9 mouse cellular contexts compared by ENCODE assay signal in the genomic region with DNA sequence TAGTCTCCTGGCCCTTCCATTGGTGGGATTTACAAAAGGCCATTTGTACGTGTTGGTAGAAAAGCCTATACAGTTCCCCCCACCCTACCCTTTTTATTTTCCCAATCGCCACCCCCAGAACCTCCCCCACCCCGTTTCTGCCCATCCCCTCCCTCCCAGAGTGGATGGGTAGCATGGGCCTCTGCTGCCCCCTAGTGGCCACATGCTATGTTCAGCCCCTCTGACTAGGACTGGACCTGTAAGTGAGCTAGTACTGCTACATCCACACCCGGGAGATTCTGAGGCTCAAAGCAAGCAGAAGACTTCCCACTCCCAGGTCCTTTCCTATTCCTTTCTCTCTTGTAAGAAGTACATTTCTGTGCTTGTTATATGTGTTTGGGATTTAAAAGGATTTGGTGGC. TPM values are rescaled to one million over a fixed set of nuclear protein-coding genes. Genes with fewer than 3 reads are reported as not detected.
DNase-seq lines count a peak whose midpoint lies in the region; ATAC-seq and TF ChIP-seq lines count a peak whose summit lies in the region.
"Had no signal": no experiment of that assay in that cellular context is flagged by ENCODE, and none has a peak within 500 bp of the region (broad histone marks: within the 10 kb centered on the region; RNA-seq: fewer than 3 reads in every experiment).

No protein-coding gene starts in this region.

- WGBS in kidney, postnatal 0 days: 0% methylated on average over 4 of the region's 4 CpGs
- 0% methylated on average over 4 of the region's 4 CpGs for WGBS in lung, adult 2 months

- no peak overlapping the region for H3K27ac ChIP-seq in kidney, postnatal 0 days
- H3K27ac ChIP-seq: stomach, embryonic 15.5 days had no signal

- DNase-seq in 416B (ENCODE audit: low read depth): peak; percentile 65
- DNase-seq in Muller cell, postnatal 12 days (ENCODE audit: inconsistent ontology term): peak; percentile 65
- peak; percentile 86 to 93 for DNase-seq in cerebellum, postnatal 25 days
- DNase-seq in gastrocnemius, postnatal 10 days: peak; percentile 85
- DNase-seq in kidney, postnatal 0 days (ENCODE audit: low spot score): peak; percentile 79
- peak; percentile 72 for DNase-seq in lung, adult 2 months
- DNase-seq in retina, postnatal 7 days (ENCODE audit: low read depth, low spot score): peak; percentile 74
- peak; percentile 63 to 65 for DNase-seq in urinary bladder, postnatal 36 days (ENCODE audit: low spot score in 2 of 2)

- H3K9ac ChIP-seq in kidney, postnatal 0 days (ENCODE audit: low read depth, low read length): no peak overlapping the region
- H3K9ac ChIP-seq: stomach, embryonic 15.5 days had no signal

- no peak overlapping the region for H3K4me2 ChIP-seq in kidney, postnatal 0 days (ENCODE audit: low read length)
- H3K4me2 ChIP-seq: stomach, embryonic 15.5 days had no signal

- H3K4me1 ChIP-seq in kidney, postnatal 0 days (replicated peaks; ENCODE audit: insufficient read depth, low read length): no peaks in the 10 kb centered on the region
- no peaks in the 10 kb centered on the region for H3K4me1 ChIP-seq in lung, adult 2 months (ENCODE audit: control insufficient read depth, insufficient read depth, low read length)

- H3K27me3 ChIP-seq in kidney, postnatal 0 days (ENCODE audit: insufficient read depth, low read length): peaks cover 41% of the 10 kb centered on the region

- TF ChIP-seq CTCF in kidney, postnatal 0 days (IDR thresholded peaks at IDR 0.05; ENCODE audit: low read depth): peak; percentile 88
- peak; percentile 84 for TF ChIP-seq CTCF in lung, adult 2 months (IDR thresholded peaks at IDR 0.05; ENCODE audit: insufficient read depth, low read length)

- H3K4me3 ChIP-seq in kidney, postnatal 0 days (replicated peaks; ENCODE audit: low read depth, low read length): no peak overlapping the region
- H3K4me3 ChIP-seq in lung, adult 2 months (replicated peaks; ENCODE audit: extremely low read depth, low read depth, low read length): no peak overlapping the region
- H3K4me3 ChIP-seq: stomach, embryonic 15.5 days had no signal

- H3K9me3 ChIP-seq in kidney, postnatal 0 days (replicated peaks; ENCODE audit: low read length): no peaks in the 10 kb centered on the region
- H3K9me3 ChIP-seq: stomach, embryonic 15.5 days had no signal

- no peak for ATAC-seq in kidney, postnatal 0 days (replicated peaks; ENCODE audit: low FRiP score, low read depth)

- H3K36me3 ChIP-seq in kidney, postnatal 0 days (ENCODE audit: insufficient read depth, low read length): no peaks in the 10 kb centered on the region
- H3K36me3 ChIP-seq: stomach, embryonic 15.5 days had no signal

- TF ChIP-seq POLR2A in lung, adult 2 months (IDR thresholded peaks at IDR 0.05; ENCODE audit: borderline replicate concordance, extremely low read depth, low read depth, low read length): no peak

RNA-seq across cellular contexts. Expression of a gene that starts 32.6 kb away (rescaled TPM):
- total RNA-seq in gastrocnemius, postnatal 10 days (2021): 100 to 1,000 TPM; 357 to 451 TPM
- 99.9 and 113 TPM in 2 replicates for polyA plus RNA-seq in kidney, postnatal 0 days (2015; fragmentation: Nextera tagmentation; extraction: Ambion mirVana)
- 541 and 589 TPM in 2 replicates for polyA plus RNA-seq in lung, adult 2 months (2012; rRNA removed)

RNA-seq across cellular contexts. Expression of a gene that starts 48.5 kb away (rescaled TPM):
- under 1 TPM; 0.09 to 0.11 TPM for total RNA-seq in gastrocnemius, postnatal 10 days (2021)
- polyA plus RNA-seq in kidney, postnatal 0 days (2015; fragmentation: Nextera tagmentation; extraction: Ambion mirVana): 0.13 and 0.16 TPM in 2 replicates
- polyA plus RNA-seq in lung, adult 2 months (2012; rRNA removed): 0.06 and 0.14 TPM in 2 replicates
